Mouse (Mus musculus): ENCODE data around the gene Ints13. TPM values are rescaled to one million over a fixed set of nuclear protein-coding genes. Genes with fewer than 3 reads are reported as not detected.

Ints13 gene
- polyA plus RNA-seq, 1 experiment, result 89.4 TPM

- Histone ChIP-seq H3K4me1 (ENCODE audit: control insufficient read depth, insufficient read depth, low read length) (no peaks in the 10 kb centered on the region; the same call in 1 of the 2 replicates), H3K27ac (ENCODE audit: control insufficient read depth, insufficient read depth, low read depth, low read length, poor library complexity) (no peak overlapping the region), H3K4me3 (replicated peaks; ENCODE audit: control insufficient read depth, low read depth, low read length) (no peak overlapping the region)
- TF ChIP-seq POLR2A (IDR thresholded peaks at IDR 0.05; ENCODE audit: borderline replicate concordance, control insufficient read depth, low read depth, low read length) (no peak), CTCF (IDR thresholded peaks at IDR 0.05; ENCODE audit: control insufficient read depth, insufficient read depth, low read length) (no peak)
- WGBS, result 67% methylated on average over 2 of the region's 2 CpGs
These were observed 58.6 kb downstream of the Ints13 start for GRCm38 (mm10) chr6:146519019-146519418.

GRCm38 (mm10) chr6:146515936-146516335 is 61.7 kb downstream of the Ints13 start:
- no peaks in the 10 kb centered on the region; the same call in 1 of the 2 replicates for H3K4me1 ChIP-seq (ENCODE audit: control insufficient read depth, insufficient read depth, low read length)
- TF ChIP-seq CTCF (IDR thresholded peaks at IDR 0.05; ENCODE audit: control insufficient read depth, insufficient read depth, low read length), result no peak
- no peak for TF ChIP-seq POLR2A (IDR thresholded peaks at IDR 0.05; ENCODE audit: borderline replicate concordance, control insufficient read depth, low read depth, low read length)
- H3K4me3 ChIP-seq (replicated peaks; ENCODE audit: control insufficient read depth, low read depth, low read length), result no peak overlapping the region
- no peak overlapping the region for H3K27ac ChIP-seq (ENCODE audit: control insufficient read depth, insufficient read depth, low read depth, low read length, poor library complexity)
- 57% methylated on average over 6 of the region's 6 CpGs for WGBS

- TF ChIP-seq CTCF (IDR thresholded peaks at IDR 0.05; ENCODE audit: control insufficient read depth, insufficient read depth, low read length), result no peak
- no peak for TF ChIP-seq POLR2A (IDR thresholded peaks at IDR 0.05; ENCODE audit: borderline replicate concordance, control insufficient read depth, low read depth, low read length)
- Histone ChIP-seq H3K4me3 (replicated peaks; ENCODE audit: control insufficient read depth, low read depth, low read length) (no peak overlapping the region), H3K27ac (ENCODE audit: control insufficient read depth, insufficient read depth, low read depth, low read length, poor library complexity) (peak overlapping the region; percentile 77), H3K4me1 (ENCODE audit: control insufficient read depth, insufficient read depth, low read length) (no peaks in the 10 kb centered on the region; the same call in 1 of the 2 replicates)
- 38% methylated on average over 7 of the region's 7 CpGs for WGBS
These were observed 63.1 kb downstream of the Ints13 start for GRCm38 (mm10) chr6:146514531-146514948.

GRCm38 (mm10) chr6:146513899-146514298 is 63.7 kb downstream of the Ints13 start:
- 78% methylated on average over 5 of the region's 5 CpGs for WGBS
- TF ChIP-seq CTCF (IDR thresholded peaks at IDR 0.05; ENCODE audit: control insufficient read depth, insufficient read depth, low read length) (no peak), POLR2A (IDR thresholded peaks at IDR 0.05; ENCODE audit: borderline replicate concordance, control insufficient read depth, low read depth, low read length) (no peak)
- Histone ChIP-seq H3K4me3 (replicated peaks; ENCODE audit: control insufficient read depth, low read depth, low read length) (no peak overlapping the region), H3K27ac (ENCODE audit: control insufficient read depth, insufficient read depth, low read depth, low read length, poor library complexity) (peak overlapping the region; percentile 31; the same call in 1 of the 2 replicates), H3K4me1 (ENCODE audit: control insufficient read depth, insufficient read depth, low read length) (no peaks in the 10 kb centered on the region; the same call in 1 of the 2 replicates)

GRCm38 (mm10) chr6:146513384-146513783 is 64.3 kb downstream of the Ints13 start:
- TF ChIP-seq CTCF (IDR thresholded peaks at IDR 0.05; ENCODE audit: control insufficient read depth, insufficient read depth, low read length) (no peak), POLR2A (IDR thresholded peaks at IDR 0.05; ENCODE audit: borderline replicate concordance, control insufficient read depth, low read depth, low read length) (no peak)
- Histone ChIP-seq H3K4me1 (ENCODE audit: control insufficient read depth, insufficient read depth, low read length) (no peaks in the 10 kb centered on the region; the same call in 1 of the 2 replicates), H3K27ac (ENCODE audit: control insufficient read depth, insufficient read depth, low read depth, low read length, poor library complexity) (no peak overlapping the region), H3K4me3 (replicated peaks; ENCODE audit: control insufficient read depth, low read depth, low read length) (no peak overlapping the region)
- whole genome bisulfite sequencing, result 84% methylated on average over 8 of the region's 8 CpGs

GRCm38 (mm10) chr6:146511511-146511910 is 66.1 kb downstream of the Ints13 start:
- no peak for TF ChIP-seq CTCF (IDR thresholded peaks at IDR 0.05; ENCODE audit: control insufficient read depth, insufficient read depth, low read length)
- TF ChIP-seq POLR2A (IDR thresholded peaks at IDR 0.05; ENCODE audit: borderline replicate concordance, control insufficient read depth, low read depth, low read length), result no peak
- Histone ChIP-seq H3K4me1 (ENCODE audit: control insufficient read depth, insufficient read depth, low read length) (no peaks in the 10 kb centered on the region; the same call in 1 of the 2 replicates), H3K27ac (ENCODE audit: control insufficient read depth, insufficient read depth, low read depth, low read length, poor library complexity) (no peak overlapping the region), H3K4me3 (replicated peaks; ENCODE audit: control insufficient read depth, low read depth, low read length) (no peak overlapping the region)
- WGBS, result 78% methylated on average over 8 of the region's 8 CpGs

- no peak for TF ChIP-seq POLR2A (IDR thresholded peaks at IDR 0.05; ENCODE audit: borderline replicate concordance, control insufficient read depth, low read depth, low read length)
- TF ChIP-seq CTCF (IDR thresholded peaks at IDR 0.05; ENCODE audit: control insufficient read depth, insufficient read depth, low read length), result no peak
- Histone ChIP-seq H3K27ac (ENCODE audit: control insufficient read depth, insufficient read depth, low read depth, low read length, poor library complexity) (no peak overlapping the region), H3K4me3 (replicated peaks; ENCODE audit: control insufficient read depth, low read depth, low read length) (no peak overlapping the region), H3K4me1 (ENCODE audit: control insufficient read depth, insufficient read depth, low read length) (no peaks in the 10 kb centered on the region; the same call in 1 of the 2 replicates)
- 72% methylated on average over 2 of the region's 2 CpGs for WGBS
These were observed 67.7 kb downstream of the Ints13 start for GRCm38 (mm10) chr6:146509891-146510290.

- 75% methylated on average over 2 of the region's 2 CpGs for WGBS
- Histone ChIP-seq H3K4me1 (ENCODE audit: control insufficient read depth, insufficient read depth, low read length) (peaks cover 2% of the 10 kb centered on the region), H3K27ac (ENCODE audit: control insufficient read depth, insufficient read depth, low read depth, low read length, poor library complexity) (no peak overlapping the region), H3K4me3 (replicated peaks; ENCODE audit: control insufficient read depth, low read depth, low read length) (no peak overlapping the region)
- TF ChIP-seq POLR2A (IDR thresholded peaks at IDR 0.05; ENCODE audit: borderline replicate concordance, control insufficient read depth, low read depth, low read length) (no peak), CTCF (IDR thresholded peaks at IDR 0.05; ENCODE audit: control insufficient read depth, insufficient read depth, low read length) (no peak)
These were observed 73.2 kb downstream of the Ints13 start for GRCm38 (mm10) chr6:146504459-146504858.

GRCm38 (mm10) chr6:146502856-146503255 is 74.8 kb downstream of the Ints13 start:
- TF ChIP-seq CTCF (IDR thresholded peaks at IDR 0.05; ENCODE audit: control insufficient read depth, insufficient read depth, low read length) (no peak), POLR2A (IDR thresholded peaks at IDR 0.05; ENCODE audit: borderline replicate concordance, control insufficient read depth, low read depth, low read length) (no peak)
- H3K27ac ChIP-seq (ENCODE audit: control insufficient read depth, insufficient read depth, low read depth, low read length, poor library complexity), result no peak overlapping the region
- 73% methylated on average over 3 of the region's 3 CpGs for WGBS
- peaks cover 2% of the 10 kb centered on the region for H3K4me1 ChIP-seq (ENCODE audit: control insufficient read depth, insufficient read depth, low read length)
- H3K4me3 ChIP-seq (replicated peaks; ENCODE audit: control insufficient read depth, low read depth, low read length), result no peak overlapping the region

Measured in bone marrow, adult 2 months (tissue).